Mouse (Mus musculus) hematopoietic multipotent progenitor cell, adult 10-12 weeks (in vitro differentiated cells): ENCODE measurements around the gene 1700009N14Rik. TPM values are rescaled to one million over a fixed set of nuclear protein-coding genes. Genes with fewer than 3 reads are reported as not detected.

Experiments used
- polyA plus RNA-seq: library from polyadenylated mRNA; stranded (reverse); fragments of >175 nt; gene quantifications from 2 replicates; pipeline ENCODE4 v1.2.3, GENCODE M21; 2012; ENCODE audit warnings: low replicate concordance

1700009N14Rik gene
- polyA plus RNA-seq: not detected in 2 replicates

GRCm38 (mm10) chr4:39450069-39450468 is at the start of gene 1700009N14Rik:
1700009N14Rik (plus strand) TSS chr4:39450295.

